Mouse (Mus musculus): ENCODE measurements around the gene Fbxo30.

- TF ChIP-seq USF1 (IDR thresholded peaks at IDR 0.05; ENCODE audit: low read depth) (no peak), CTCF (IDR thresholded peaks at IDR 0.05; ENCODE audit: control insufficient read depth, insufficient read depth, insufficient read length) (no peak), MAX (IDR thresholded peaks at IDR 0.05) (peak; percentile 44), CEBPB (IDR thresholded peaks at IDR 0.05; ENCODE audit: low read depth) (no peak)
Measured at GRCm38 (mm10) chr10:11343205-11344141, 62.3 kb downstream of the Fbxo30 start, which contains the start of gene Epm2a.
